Mouse (Mus musculus) forebrain, embryonic 16.5 days (tissue): Measurements from ENCODE around the gene Bcl6. TPM values are rescaled to one million over a fixed set of nuclear protein-coding genes. Genes with fewer than 3 reads are reported as not detected.

Source experiments
- ATAC-seq: fragments of 200-750 bp; cut with Nextera tagmentation; 2 replicates; pipeline ENCODE4 v1.8.0; 2017; ENCODE audit warnings: mild to moderate bottlenecking, moderate library complexity
- H3K27ac ChIP-seq: fragments of 300-500 bp; sonication (generic); 2 replicates; pipeline ENCODE4 v1.5.1; 2014; ENCODE audit warnings: low read length, control low read depth
- H3K27me3 ChIP-seq: fragments of 300-500 bp; sonication (generic); replicated peaks from 2 replicates; pipeline ENCODE4 v1.6.1; 2014; ENCODE audit warnings: low read length; ENCODE audit not compliant: control insufficient read depth, insufficient read depth
- H3K36me3 ChIP-seq: fragments of 300-500 bp; sonication (generic); 2 replicates; pipeline ENCODE4 v1.6.1; 2014; ENCODE audit not compliant: control insufficient read depth, insufficient read depth
- H3K4me1 ChIP-seq: fragments of 300-500 bp; sonication (generic); replicated peaks from 2 replicates; pipeline ENCODE4 v1.6.1; 2014; ENCODE audit warnings: low read length; ENCODE audit not compliant: control insufficient read depth, insufficient read depth
- H3K4me2 ChIP-seq: fragments of 300-500 bp; sonication (generic); 2 replicates; pipeline ENCODE4 v1.6.1; 2014; ENCODE audit warnings: mild to moderate bottlenecking, low read length, control low read depth
- H3K4me3 ChIP-seq: fragments of 300-500 bp; sonication (generic); replicated peaks from 2 replicates; pipeline ENCODE4 v1.5.1; 2014; ENCODE audit warnings: mild to moderate bottlenecking, low read length, control low read depth
- H3K9ac ChIP-seq: fragments of 300-500 bp; sonication (generic); replicated peaks from 2 replicates; pipeline ENCODE4 v1.6.1; 2014; ENCODE audit warnings: low read depth, low read length, control low read depth
- H3K9me3 ChIP-seq: fragments of 300-500 bp; sonication (generic); 2 replicates; pipeline ENCODE4 v1.6.1; 2016; ENCODE audit warnings: low read length; ENCODE audit not compliant: control insufficient read depth
- WGBS: fragments of 180-500 bp; shearing (Covaris S2); extraction: QIAGEN DNeasy Blood & Tissue Kit; methylation state at CpG from one replicate; pipeline ENCODE4 v1.1.7; 2014; 5-methylcytosine and 5-hydroxymethylcytosine counted together
- polyA plus RNA-seq: library from polyadenylated mRNA; unstranded; fragments of >200 nt; fragmentation: Nextera tagmentation; extraction: Ambion mirVana; gene quantifications from 2 replicates; pipeline ENCODE4 v1.2.1, GENCODE M21; 2015

Gene Bcl6
- polyA plus RNA-seq, result 2.4 and 2.5 TPM in 2 replicates

- H3K27me3 ChIP-seq, result 0 out of 2 replicates have a peak, but pooled peaks cover 6% of the 10 kb centered on the region
- no peaks in the 10 kb centered on the region for H3K9me3 ChIP-seq
- ATAC-seq, result peak; percentile 85
- peak within 1 kb of the TSS; percentile 89 for H3K4me2 ChIP-seq
- H3K36me3 ChIP-seq, result no peaks in the 10 kb centered on the region
- peak within 1 kb of the TSS; percentile 99 for H3K27ac ChIP-seq
- peak within 1 kb of the TSS; percentile 86 for H3K9ac ChIP-seq
- WGBS, result under 1% methylated on average over 68 of the region's 68 CpGs
- H3K4me1 ChIP-seq, result peaks cover 33% of the 10 kb centered on the region
- peak within 1 kb of the TSS; percentile 79 for H3K4me3 ChIP-seq
These were observed at the start of gene Bcl6, which contains the start of gene Gm37419 for GRCm38 (mm10) chr16:23988466-23989208. TSS of gene Bcl6 (minus strand) at chr16:23988852. TSS of gene Gm37419 (plus strand) at chr16:23988482.

- Histone ChIP-seq H3K27ac (no peak overlapping the region), H3K4me2 (no peak overlapping the region), H3K4me1 (no peaks in the 10 kb centered on the region), H3K9me3 (no peaks in the 10 kb centered on the region), H3K36me3 (no peaks in the 10 kb centered on the region), H3K4me3 (no peak overlapping the region), H3K9ac (no peak overlapping the region), H3K27me3 (no peaks in the 10 kb centered on the region)
- 88% methylated on average over 3 of the region's 3 CpGs for WGBS
- ATAC-seq, result no peak
These were observed 47.7 kb upstream of the Bcl6 start for GRCm38 (mm10) chr16:24036398-24036797.

DNA sequence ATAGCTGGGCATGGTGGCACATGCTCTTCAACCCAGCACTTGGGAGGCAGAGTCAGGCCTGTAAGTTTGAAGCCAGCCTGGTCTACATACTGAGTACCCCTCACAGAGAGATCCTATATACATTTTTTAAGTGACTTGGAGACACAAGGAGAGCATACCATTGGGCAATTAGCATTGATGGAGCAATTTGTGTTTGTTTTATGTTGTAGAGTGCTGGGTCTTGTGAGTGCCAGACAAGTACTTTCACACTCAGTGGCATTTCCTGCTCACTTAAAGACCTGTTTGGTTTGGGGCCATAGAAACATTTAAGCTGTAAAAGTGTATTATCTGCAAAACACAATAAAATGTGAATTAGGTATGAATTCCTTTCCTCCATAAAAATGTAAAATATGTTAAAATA, 47.1 kb upstream of the Bcl6 start:
- no peak for ATAC-seq

GRCm38 (mm10) chr16:24034450-24034849, 45.8 kb upstream of the Bcl6 start:
- Histone ChIP-seq H3K4me3 (no peak overlapping the region), H3K9ac (no peak overlapping the region), H3K27ac (no peak overlapping the region), H3K4me1 (no peaks in the 10 kb centered on the region), H3K36me3 (no peaks in the 10 kb centered on the region), H3K9me3 (no peaks in the 10 kb centered on the region), H3K4me2 (no peak overlapping the region), H3K27me3 (no peaks in the 10 kb centered on the region)
- WGBS, result 78% methylated on average over 2 of the region's 2 CpGs
- ATAC-seq, result no peak

More for the DNA sequence above, 47.1 kb upstream of the Bcl6 start:
- Histone ChIP-seq H3K4me2 (no peak overlapping the region), H3K36me3 (no peaks in the 10 kb centered on the region), H3K4me3 (no peak overlapping the region), H3K9me3 (no peaks in the 10 kb centered on the region), H3K4me1 (no peaks in the 10 kb centered on the region), H3K27me3 (no peaks in the 10 kb centered on the region), H3K9ac (no peak overlapping the region), H3K27ac (no peak overlapping the region)

GRCm38 (mm10) chr16:24033259-24033658, 44.6 kb upstream of the Bcl6 start:
- whole genome bisulfite sequencing, result 94% methylated on average over 5 of the region's 5 CpGs
- no peak for ATAC-seq
- no peak overlapping the region for H3K4me3 ChIP-seq

GRCm38 (mm10) chr16:24029965-24030672, 41.5 kb upstream of the Bcl6 start:
- Histone ChIP-seq H3K9ac (no peak overlapping the region), H3K27ac (no peak overlapping the region), H3K4me1 (no peaks in the 10 kb centered on the region), H3K9me3 (no peaks in the 10 kb centered on the region), H3K27me3 (no peaks in the 10 kb centered on the region), H3K36me3 (no peaks in the 10 kb centered on the region), H3K4me3 (no peak overlapping the region), H3K4me2 (no peak overlapping the region)
- no peak for ATAC-seq
- 65% methylated on average over 2 of the region's 2 CpGs for WGBS

More at GRCm38 (mm10) chr16:24033259-24033658, 44.6 kb upstream of the Bcl6 start:
- H3K4me1 ChIP-seq, result no peaks in the 10 kb centered on the region
- H3K9me3 ChIP-seq, result no peaks in the 10 kb centered on the region
- no peaks in the 10 kb centered on the region for H3K27me3 ChIP-seq
- H3K27ac ChIP-seq, result no peak overlapping the region
- no peaks in the 10 kb centered on the region for H3K36me3 ChIP-seq
- no peak overlapping the region for H3K9ac ChIP-seq
- no peak overlapping the region for H3K4me2 ChIP-seq

DNA sequence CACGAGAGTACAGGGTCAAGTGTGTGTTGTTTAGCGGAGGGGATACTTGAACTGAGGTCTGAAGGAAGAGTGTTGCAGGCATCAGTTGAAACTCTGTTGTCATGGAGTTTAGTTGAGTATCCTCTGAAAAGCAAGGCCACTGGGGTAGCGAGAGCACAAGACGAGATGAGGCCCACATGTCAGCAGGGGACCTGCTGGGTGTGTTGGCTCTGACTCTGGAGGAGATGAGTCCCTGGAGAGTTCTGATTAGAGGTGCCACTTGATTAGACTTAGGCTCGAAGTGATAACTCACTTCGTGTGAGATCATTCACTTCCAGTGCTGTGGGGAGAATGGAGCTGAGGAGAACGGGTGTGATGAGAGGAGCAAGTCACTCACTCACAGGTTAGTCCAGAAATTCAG, 36.8 kb upstream of the Bcl6 start:
- Histone ChIP-seq H3K4me1 (no peaks in the 10 kb centered on the region), H3K4me2 (no peak overlapping the region), H3K4me3 (no peak overlapping the region), H3K27me3 (no peaks in the 10 kb centered on the region), H3K9ac (no peak overlapping the region), H3K36me3 (no peaks in the 10 kb centered on the region), H3K27ac (no peak overlapping the region), H3K9me3 (no peaks in the 10 kb centered on the region)
- no peak for ATAC-seq
- WGBS, result 75% methylated on average over 7 of the region's 7 CpGs

- no peak overlapping the region for H3K9ac ChIP-seq
- H3K27ac ChIP-seq, result no peak overlapping the region
- no peak for ATAC-seq
- H3K4me2 ChIP-seq, result no peak overlapping the region
- H3K9me3 ChIP-seq, result no peaks in the 10 kb centered on the region
- H3K4me1 ChIP-seq, result no peaks in the 10 kb centered on the region
- WGBS, result 93% methylated on average over 4 of the region's 4 CpGs
- H3K27me3 ChIP-seq, result no peaks in the 10 kb centered on the region
- no peaks in the 10 kb centered on the region for H3K36me3 ChIP-seq
- H3K4me3 ChIP-seq, result no peak overlapping the region
These were observed 34.0 kb upstream of the Bcl6 start for GRCm38 (mm10) chr16:24022605-24023004.

GRCm38 (mm10) chr16:24021722-24022121, 33.1 kb upstream of the Bcl6 start:
- WGBS, result 91% methylated on average over 1 of the region's 1 CpGs

More at GRCm38 (mm10) chr16:24021722-24022121, 33.1 kb upstream of the Bcl6 start:
- Histone ChIP-seq H3K27me3 (no peaks in the 10 kb centered on the region), H3K9ac (no peak overlapping the region), H3K9me3 (no peaks in the 10 kb centered on the region), H3K4me2 (no peak overlapping the region), H3K4me3 (no peak overlapping the region), H3K4me1 (no peaks in the 10 kb centered on the region), H3K27ac (no peak overlapping the region), H3K36me3 (no peaks in the 10 kb centered on the region)
- no peak for ATAC-seq
